Mouse (Mus musculus) right cerebral cortex, postnatal 4 days (tissue): ENCODE measurements around the gene Arhgap9.

Source experiments
- DNase-seq: peaks from one replicate; pipeline ENCODE4 v3.0.0-alpha.2; 2022

The Arhgap9 gene

GRCm38 (mm10) chr10:127321621-127322020 is at the start of gene Arhgap9:
TSS of gene Arhgap9 (plus strand) at chr10:127321964.
- DNase-seq, result no peak

DNA sequence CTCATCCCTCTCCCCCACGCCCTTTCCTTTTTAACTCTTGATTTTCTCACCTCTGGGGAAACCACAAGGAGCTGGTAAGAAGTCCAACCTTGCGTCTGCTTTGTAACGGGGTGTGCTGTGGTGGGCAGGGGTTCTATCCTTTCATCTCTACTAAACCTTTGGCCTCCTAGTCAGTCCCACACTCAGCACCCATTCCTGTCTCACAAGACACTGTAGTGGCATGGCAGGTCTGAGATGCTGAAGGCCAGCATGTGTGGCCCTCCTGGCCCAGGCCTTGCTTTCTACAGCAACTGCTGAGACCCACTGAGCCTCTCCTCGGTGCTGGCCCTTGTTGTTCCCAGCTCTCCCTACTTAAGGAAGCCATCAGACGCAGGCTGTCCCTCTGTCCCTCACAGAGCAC is 49.4 kb upstream of the Arhgap9 start:
- DNase-seq, result no peak

DNA sequence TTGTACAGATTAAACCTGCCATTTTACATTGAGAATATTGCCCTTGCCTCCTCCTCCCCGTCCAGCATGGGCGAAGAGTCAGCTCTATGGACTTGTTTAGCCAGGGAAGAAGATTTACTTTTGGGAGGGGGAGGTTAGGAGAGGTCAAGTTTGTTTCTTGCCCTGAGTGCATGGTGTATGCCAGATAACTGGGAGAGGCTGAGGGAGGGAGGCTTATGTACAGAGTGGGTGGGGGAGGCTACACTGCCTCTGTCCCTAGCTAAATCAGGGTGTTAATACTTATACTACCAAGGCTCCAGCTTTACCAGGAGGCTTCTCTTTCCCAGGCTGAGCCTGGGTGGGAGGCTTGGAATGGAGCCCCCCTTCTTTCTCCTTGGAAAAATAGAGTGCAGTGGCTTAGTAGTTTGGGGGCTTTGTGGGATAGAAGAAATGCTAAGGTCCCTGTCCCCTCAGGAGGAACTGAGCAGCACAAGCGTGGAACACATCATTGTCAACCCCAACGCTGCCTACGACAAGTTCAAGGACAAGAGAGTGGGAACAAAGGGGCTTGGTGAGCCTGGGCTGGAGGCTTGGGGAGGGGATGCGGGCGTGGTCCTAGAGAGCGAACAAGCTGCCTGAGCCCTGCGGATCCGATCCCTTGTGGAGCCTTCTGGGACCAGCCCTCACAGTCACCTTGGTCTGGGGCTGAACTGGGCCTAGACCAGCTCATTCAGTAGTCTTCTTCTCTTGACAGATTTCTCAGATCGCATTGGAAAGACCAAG is 47.3 kb upstream of the Arhgap9 start:
- no peak for DNase-seq

DNA sequence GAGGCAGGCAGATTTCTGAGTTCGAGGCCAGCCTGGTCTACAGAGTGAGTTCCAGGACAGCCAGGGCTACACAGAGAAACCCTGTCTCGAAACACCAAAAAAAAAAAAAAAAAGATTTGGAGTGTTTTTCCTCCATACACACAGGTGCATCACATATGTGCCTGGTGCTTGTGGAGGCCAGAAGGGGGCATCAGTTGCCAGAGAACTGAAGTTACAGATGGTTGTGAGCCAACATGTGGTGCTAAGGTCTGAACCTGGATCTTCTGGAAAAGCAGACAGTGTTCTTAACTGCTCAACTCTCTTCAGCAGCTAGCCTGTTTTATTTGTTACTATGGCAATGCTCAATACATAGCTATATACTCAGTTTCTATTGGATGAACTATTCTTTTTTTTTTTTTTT is 42.0 kb upstream of the Arhgap9 start:
- DNase-seq, result no peak

- no peak for DNase-seq
These were observed 40.4 kb upstream of the Arhgap9 start for GRCm38 (mm10) chr10:127281316-127281715.

GRCm38 (mm10) chr10:127282620-127283215 is 39.0 kb upstream of the Arhgap9 start:
- DNase-seq, result no peak

GRCm38 (mm10) chr10:127284105-127284622 is 37.6 kb upstream of the Arhgap9 start:
- DNase-seq, result no peak

DNA sequence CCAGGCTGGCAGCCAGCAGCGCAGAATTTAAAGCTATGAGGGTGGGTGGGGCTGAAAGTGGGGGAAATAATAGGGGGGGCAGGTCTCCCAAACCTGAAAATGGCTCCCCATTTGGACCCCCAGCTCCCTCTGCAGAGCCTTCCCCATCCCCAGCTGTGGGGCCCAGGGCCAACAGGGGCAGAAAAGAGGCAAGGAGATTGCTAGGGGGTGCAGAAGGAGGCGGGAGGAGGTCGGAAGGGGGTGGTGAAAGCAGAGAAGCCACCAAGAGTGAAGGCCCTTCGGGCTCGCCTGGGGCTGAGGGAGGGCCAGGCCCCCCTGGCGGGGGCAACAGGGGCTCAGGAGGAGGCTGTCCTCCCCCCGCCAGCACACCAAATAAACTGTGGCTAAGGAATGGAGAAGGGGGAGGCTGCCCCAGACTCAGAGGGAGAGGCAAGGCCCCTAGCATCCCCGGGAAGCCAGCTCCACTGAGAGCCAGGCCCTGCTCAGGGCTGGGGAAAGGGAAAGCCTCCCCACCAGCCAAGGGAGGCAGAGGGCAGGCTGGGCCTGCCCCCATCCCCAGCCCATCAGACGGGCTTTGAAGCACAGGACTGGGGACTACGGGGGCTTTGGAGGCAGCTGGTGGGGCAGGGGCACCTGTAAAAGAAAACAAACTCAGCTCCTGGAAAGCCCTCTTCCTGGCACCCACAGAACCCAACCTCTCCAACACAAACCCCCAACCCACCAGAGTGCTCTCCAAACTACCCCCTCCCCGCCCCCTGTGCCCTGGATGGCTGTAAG is 36.9 kb upstream of the Arhgap9 start:
- DNase-seq, result no peak

DNA sequence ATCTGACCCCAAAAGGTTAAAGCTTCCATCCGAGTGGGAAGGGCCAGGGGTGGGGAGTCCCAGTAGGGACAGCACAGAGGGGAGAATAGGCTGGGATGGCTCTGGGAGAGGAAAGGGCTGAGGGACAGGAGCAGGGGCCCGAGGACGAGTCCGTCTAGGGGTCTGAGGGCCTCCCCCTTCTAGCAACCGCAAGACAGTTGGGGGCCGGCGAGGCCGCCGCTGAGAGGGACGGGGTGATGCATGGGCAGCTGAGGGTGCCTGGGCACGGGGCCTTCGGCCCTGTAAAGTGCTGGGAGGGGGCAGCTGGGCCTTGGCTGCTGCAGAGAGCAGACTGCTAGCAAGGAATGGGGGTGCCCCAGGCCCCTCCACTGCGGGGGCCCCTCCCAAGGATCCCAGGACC is 36.1 kb upstream of the Arhgap9 start:
- no peak for DNase-seq

DNA sequence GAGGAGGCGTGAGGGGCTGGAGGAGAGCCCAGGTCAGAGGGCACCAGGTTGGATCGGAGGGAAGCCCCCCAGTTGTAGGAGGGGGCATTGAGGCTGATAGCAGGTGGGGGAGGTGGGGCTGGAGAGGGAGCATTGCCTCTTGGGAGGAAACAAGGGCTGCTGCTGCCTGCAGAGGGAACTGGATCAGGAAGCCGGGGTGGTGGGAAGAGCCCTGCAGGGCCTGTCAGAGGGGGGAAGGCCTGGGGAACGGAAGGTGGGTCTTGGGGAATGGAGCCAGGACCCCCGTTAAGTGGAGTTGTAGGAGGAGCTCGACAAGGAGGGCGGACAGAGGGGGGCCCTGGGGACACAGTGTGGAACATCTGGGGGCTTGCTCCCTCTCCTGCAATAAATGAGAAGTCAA is 35.6 kb upstream of the Arhgap9 start:
- DNase-seq, result no peak

DNA sequence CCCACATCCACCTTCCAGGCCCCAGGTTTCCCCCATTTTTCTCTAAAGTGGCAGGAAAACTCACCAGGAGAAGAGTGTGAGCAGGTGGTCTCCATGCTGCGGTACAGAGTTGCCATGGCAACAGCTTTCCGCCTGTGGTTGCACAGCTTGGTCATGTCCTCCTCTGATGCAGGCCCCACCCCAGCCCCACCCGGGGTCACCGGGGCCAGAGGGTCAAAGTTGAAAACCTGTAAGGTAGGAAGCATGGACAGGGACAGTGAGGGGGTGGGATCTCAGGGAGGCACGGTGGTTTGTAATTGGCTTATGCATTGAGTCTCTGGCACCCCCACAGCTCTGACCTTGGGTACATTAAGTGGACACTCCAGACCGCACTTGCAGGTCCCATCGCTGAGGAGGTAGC is 35.0 kb upstream of the Arhgap9 start:
- peak; percentile 44 for DNase-seq

- no peak for DNase-seq
These were observed 34.4 kb upstream of the Arhgap9 start for GRCm38 (mm10) chr10:127287271-127287935.

- DNase-seq, result no peak
These were observed 33.8 kb upstream of the Arhgap9 start for GRCm38 (mm10) chr10:127287936-127288293.

DNA sequence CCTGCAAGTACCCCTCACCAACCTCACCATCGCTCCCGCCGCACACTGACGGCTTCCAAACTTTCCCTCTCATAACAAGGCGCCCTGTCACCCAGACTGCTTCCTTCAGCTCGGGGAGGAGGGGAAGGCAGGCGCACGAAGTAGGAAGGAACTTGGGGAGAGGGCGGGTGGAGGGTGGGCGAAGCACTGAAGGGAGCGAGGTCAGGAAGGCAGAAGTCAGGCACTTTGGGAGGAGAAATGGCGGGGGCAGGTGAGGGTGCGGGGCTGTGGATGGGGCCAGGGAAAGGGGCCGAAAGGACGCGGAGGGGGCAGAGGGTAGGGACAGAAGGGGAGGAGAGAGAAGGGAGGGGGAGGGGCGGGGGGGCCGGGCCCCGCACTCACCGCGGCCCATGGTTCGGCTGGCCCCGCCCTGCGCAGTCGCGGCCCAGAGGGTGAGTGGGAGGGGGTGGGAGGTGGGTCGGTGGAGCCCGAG is 33.4 kb upstream of the Arhgap9 start:
- peak; percentile 45 for DNase-seq

DNA sequence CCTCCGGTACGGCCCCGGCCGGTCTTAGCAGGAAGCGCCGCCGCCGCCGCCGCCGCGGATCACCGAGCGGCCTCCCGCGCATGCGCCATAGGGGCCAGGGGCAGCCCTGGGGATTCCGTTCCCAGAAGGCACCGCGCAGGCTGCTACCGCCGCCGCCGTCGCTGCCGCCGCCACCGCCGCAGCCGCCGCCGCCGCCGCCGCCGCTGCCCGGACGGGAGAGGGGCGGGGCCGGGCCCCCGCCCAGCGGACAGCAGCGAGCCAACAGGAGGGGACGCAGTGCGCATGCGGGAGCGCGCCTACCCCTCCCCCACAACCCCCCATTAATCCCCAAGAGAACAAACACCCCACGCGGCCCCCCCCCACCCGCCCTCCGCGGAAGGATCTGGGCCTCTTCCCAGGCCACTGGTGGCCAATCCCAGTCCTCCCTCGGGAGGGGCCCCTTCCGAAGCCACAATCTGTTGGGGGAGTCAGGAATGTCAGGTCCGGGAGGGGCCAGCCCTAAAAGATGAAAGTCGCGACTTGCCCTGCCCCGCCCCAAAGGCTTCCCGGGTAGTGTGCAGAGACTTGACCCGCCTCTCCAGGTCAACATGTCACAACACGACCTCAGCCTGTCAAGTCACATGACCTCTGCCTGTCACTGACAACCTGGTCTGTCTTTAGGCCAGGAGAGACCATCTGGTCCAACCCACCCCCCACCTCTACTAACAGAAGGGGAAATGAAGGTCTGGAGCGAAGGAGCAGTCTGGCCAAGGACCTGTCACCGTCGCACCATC is 32.8 kb upstream of the Arhgap9 start, which contains the start of gene Mbd6:
TSS of gene Mbd6 (minus strand) at position 219 of the 773 bp plus-strand sequence.
- DNase-seq, result peak; percentile 88

DNA sequence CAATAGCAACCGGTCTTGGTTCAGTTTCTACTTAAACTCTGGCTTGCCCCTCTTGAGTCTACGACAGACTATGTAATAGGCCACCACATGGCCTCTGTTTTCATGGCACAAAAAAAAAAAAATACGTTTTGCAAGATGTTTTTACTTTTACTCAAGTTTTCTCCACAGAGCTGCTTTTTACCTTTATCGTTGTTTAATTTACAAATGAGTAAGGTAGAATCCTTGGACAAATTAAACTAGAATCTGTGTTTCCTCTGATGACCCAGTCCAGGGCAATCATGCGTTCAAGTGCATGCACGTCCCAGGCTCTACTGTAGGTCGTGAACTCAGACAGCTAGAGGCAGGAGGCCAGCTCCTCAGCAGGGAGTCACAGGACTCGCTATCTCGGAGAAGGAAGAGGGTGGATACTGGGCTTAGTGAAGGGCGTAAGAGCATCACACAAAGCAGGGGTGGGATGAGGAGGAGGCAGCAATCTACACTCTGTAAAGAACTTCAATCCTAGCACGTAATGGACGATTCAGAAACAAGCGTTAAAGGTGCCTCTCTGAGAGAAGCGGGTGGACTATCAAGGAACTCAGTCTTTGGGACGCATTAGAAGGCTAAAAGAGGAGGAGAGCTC is 32.1 kb upstream of the Arhgap9 start:
- DNase-seq, result no peak

DNA sequence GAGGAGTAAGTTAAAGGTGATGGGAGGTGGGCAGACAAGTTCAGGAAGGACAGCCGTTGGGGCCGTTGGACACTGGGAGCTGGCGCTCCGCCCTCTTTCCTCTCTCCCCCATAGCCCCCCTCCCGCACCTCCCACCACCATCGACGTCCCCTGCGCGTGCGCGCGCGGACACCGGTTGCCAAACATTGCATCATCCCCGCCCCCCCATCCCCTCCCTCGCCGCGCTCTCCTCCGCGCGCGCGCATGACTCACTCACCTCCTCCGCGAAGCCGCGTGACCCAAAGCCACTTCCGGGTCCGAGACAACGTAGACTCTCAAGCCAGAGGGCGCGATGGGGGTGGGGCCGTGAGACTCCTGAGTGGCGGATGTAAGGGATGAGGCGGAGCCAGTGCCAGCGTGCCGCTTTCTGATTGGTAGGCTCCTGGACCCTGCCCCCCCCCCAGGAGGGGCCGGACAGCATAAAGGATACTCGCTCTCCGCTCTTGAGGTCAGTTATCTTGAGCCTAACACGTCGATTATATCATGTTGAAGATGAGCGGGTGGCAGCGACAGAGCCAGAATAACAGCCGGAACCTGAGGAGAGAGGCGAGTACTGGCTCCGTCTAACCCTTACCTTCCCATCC is 31.3 kb upstream of the Arhgap9 start:
- peak; percentile 99 for DNase-seq

DNA sequence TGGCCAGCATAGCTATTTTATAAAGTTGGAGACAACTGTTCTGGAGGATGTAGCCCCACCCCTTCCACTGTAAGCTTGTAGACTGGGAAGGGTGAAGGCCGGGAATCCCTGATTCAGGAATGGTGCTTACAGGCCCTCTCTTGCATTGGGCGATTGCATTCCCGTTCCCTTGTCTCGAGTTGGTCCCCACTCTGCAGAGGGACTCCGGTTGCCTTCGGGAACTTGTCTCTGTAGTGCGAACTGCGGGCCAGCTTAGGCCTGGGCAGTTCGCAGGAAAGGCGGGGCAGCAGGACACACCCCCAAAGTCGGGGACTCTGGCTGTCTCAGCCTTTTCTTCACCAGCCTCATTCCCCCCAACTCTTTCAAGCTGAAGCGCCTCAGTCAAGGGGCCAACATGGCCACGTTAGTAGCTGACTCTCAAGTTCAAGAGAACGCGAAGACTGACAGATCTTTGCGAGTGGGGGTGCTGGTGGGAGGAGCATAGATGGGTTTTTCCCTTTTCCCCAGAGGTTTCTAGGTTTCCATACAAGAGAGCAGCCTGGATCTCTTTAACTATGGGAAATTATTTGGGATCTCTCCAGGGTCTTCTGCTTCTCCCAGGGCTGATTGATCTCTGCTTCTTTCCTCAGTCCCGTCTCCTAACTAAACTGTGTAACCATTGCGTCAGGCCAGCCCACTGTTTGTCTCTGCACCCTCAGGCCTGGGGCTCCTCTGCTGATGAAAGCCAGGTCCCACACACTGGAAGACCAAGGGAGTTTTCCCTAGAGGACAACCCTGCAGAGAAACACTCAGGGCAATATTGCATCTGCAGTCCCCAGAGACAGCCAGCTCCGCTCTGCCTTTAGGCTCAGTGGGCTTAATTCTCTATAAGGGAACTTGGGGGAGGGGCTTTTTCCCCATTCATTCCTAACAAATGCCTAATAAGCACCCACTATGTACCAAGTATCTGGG is 30.6 kb upstream of the Arhgap9 start:
- DNase-seq, result no peak

DNA sequence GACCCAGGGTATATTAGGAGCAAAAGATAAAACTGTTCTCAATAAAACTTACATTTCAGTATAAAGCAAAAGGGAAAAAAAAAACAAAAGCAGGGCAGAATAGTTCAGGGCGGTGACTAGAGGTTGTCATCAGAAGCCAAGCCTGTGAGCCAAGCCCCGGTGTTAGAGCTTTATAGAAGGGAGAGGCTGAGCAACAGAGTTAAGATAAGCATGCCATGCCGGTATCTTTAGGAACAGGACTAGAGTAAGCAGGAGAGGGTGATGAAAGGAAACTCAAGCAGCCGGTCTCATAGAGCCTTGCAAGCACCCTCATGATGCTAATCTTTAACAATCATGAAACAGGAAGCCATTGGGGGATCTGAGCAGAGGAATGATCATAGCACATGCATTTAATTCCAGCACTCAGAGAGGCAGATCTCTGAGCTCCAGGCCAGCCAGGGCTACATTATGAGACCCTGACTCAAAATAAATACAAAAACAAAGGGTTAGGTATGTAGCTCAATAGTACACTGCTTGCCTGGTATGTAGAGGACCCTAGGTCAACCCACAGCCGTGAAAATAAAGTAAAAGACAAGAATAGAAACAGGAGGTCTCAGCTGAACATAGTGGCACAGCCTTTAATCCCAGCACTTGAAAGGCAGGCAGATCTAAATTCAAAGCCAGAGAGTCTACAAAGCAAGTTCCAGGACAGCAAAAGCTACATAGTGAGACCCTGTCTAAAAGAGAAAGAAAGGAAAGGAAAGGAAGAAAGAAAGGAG is 29.7 kb upstream of the Arhgap9 start:
- no peak for DNase-seq
